15 mouse cellular contexts compared by ENCODE assay signal in genomic region chr5:123027436-123027835, GRCm38 (mm10). TPM values are rescaled to one million over a fixed set of nuclear protein-coding genes. Genes with fewer than 3 reads are reported as not detected.
A peak's percentile ranks its signal among the peaks of the same experiment; 100 is the strongest.
DNase-seq lines count a peak whose midpoint lies in the region; ATAC-seq and TF ChIP-seq lines count a peak whose summit lies in the region.
"Had no signal": no experiment of that assay in that cellular context is flagged by ENCODE, and none has a peak within 500 bp of the region (broad histone marks: within the 10 kb centered on the region; RNA-seq: fewer than 3 reads in every experiment).

No protein-coding gene starts in this region.

- no peak for DNase-seq in hindbrain, postnatal 0 days (ENCODE audit: low spot score)
- no peak for DNase-seq in hindbrain, embryonic 14.5 days (ENCODE audit: low spot score)
- peak; percentile 54 for DNase-seq in lung, postnatal 0 days (ENCODE audit: low spot score)
- DNase-seq in urinary bladder, postnatal 10 days (ENCODE audit: low spot score): no peak
- no peak for DNase-seq in forebrain, embryonic 14.5 days (ENCODE audit: low spot score)
- no peak for DNase-seq in urinary bladder, postnatal 36 days (ENCODE audit: low spot score in 2 of 2)
- DNase-seq: cerebellum, adult 8-10 months; left cerebral cortex, postnatal 4 days had no signal

- ATAC-seq in hindbrain, postnatal 0 days: no peak
- no peak for ATAC-seq in hindbrain, embryonic 14.5 days (ENCODE audit: low FRiP score)
- peak; percentile 67 for ATAC-seq in common myeloid progenitor, adult 5-6 weeks (replicated peaks; ENCODE audit: low read depth, poor library complexity, severe bottlenecking)
- peak; percentile 57 for ATAC-seq in lung, postnatal 0 days
- no peak for ATAC-seq in forebrain, embryonic 14.5 days

- H3K36me3 ChIP-seq in hindbrain, postnatal 0 days (ENCODE audit: insufficient read depth, low read length): peaks cover 7% of the 10 kb centered on the region; the same call in 1 of the 2 replicates
- H3K36me3 ChIP-seq in hindbrain, embryonic 14.5 days (replicated peaks; ENCODE audit: control insufficient read depth, insufficient read depth): peaks cover 16% of the 10 kb centered on the region
- H3K36me3 ChIP-seq in E14TG2a.4 (ENCODE audit: insufficient read depth, low read length): peaks cover 28% of the 10 kb centered on the region
- peaks cover 9% of the 10 kb centered on the region; the same call in 1 of the 2 replicates for H3K36me3 ChIP-seq in lung, postnatal 0 days (ENCODE audit: insufficient read depth, low read length)
- H3K36me3 ChIP-seq in forebrain, embryonic 14.5 days (ENCODE audit: control insufficient read depth, insufficient read depth, low read length): peaks cover 7% of the 10 kb centered on the region

- WGBS in hindbrain, postnatal 0 days: 51% methylated on average over 6 of the region's 6 CpGs
- WGBS in hindbrain, embryonic 14.5 days: 72% methylated on average over 6 of the region's 6 CpGs
- 28% methylated on average over 6 of the region's 6 CpGs for WGBS in lung, postnatal 0 days
- WGBS in forebrain, embryonic 14.5 days: 62% methylated on average over 6 of the region's 6 CpGs

- no peak overlapping the region for H3K4me3 ChIP-seq in hindbrain, postnatal 0 days (ENCODE audit: low read length)
- H3K4me3 ChIP-seq in hindbrain, embryonic 14.5 days (replicated peaks; ENCODE audit: low read length): no peak overlapping the region
- H3K4me3 ChIP-seq in E14TG2a.4 (replicated peaks; ENCODE audit: low read length): 0 out of 2 replicates have a peak overlapping the region, but pooled peaks have one; percentile 45
- no peak overlapping the region for H3K4me3 ChIP-seq in lung, postnatal 0 days (ENCODE audit: low read depth, low read length)
- H3K4me3 ChIP-seq in forebrain, embryonic 14.5 days (ENCODE audit: low read depth, low read length): no peak overlapping the region
- H3K4me3 ChIP-seq: embryonic facial prominence, embryonic 12.5 days; heart, embryonic 13.5 days had no signal

- H3K4me1 ChIP-seq in hindbrain, postnatal 0 days (ENCODE audit: insufficient read depth, low read length): no peaks in the 10 kb centered on the region
- no peaks in the 10 kb centered on the region for H3K4me1 ChIP-seq in hindbrain, embryonic 14.5 days (replicated peaks; ENCODE audit: control insufficient read depth, insufficient read depth, low read length)
- H3K4me1 ChIP-seq in E14TG2a.4 (replicated peaks; ENCODE audit: low read depth, low read length): peaks cover 74% of the 10 kb centered on the region
- H3K4me1 ChIP-seq in lung, postnatal 0 days (ENCODE audit: insufficient read depth, low read depth, low read length): no peaks in the 10 kb centered on the region
- no peaks in the 10 kb centered on the region for H3K4me1 ChIP-seq in forebrain, embryonic 14.5 days (ENCODE audit: control insufficient read depth, insufficient read depth, low read length)

- H3K4me2 ChIP-seq in hindbrain, postnatal 0 days (ENCODE audit: low read depth, low read length): no peak overlapping the region
- no peak overlapping the region for H3K4me2 ChIP-seq in hindbrain, embryonic 14.5 days (replicated peaks)
- no peak overlapping the region for H3K4me2 ChIP-seq in lung, postnatal 0 days (replicated peaks; ENCODE audit: low read depth, low read length)
- H3K4me2 ChIP-seq in forebrain, embryonic 14.5 days (ENCODE audit: low read length): no peak overlapping the region
- H3K4me2 ChIP-seq: embryonic facial prominence, embryonic 12.5 days; heart, embryonic 13.5 days had no signal

- TF ChIP-seq EP300 in lung, postnatal 0 days (IDR thresholded peaks at IDR 0.05): 0 out of 2 replicates have a peak, but pooled peaks have one; percentile 25

- TF ChIP-seq CTCF in hindbrain, postnatal 0 days (IDR thresholded peaks at IDR 0.05; ENCODE audit: low read depth): no peak
- no peak for TF ChIP-seq CTCF in E14TG2a.4 (conservative IDR thresholded peaks at IDR 0.05; ENCODE audit: low read length)
- TF ChIP-seq CTCF in lung, postnatal 0 days (IDR thresholded peaks at IDR 0.05): no peak

- H3K27ac ChIP-seq in hindbrain, postnatal 0 days: 0 out of 2 replicates have a peak overlapping the region, but pooled peaks have one; percentile 26
- no peak overlapping the region for H3K27ac ChIP-seq in hindbrain, embryonic 14.5 days
- no peak overlapping the region for H3K27ac ChIP-seq in lung, postnatal 0 days (ENCODE audit: low read length)
- H3K27ac ChIP-seq in forebrain, embryonic 14.5 days (ENCODE audit: low read depth, low read length): no peak overlapping the region
- H3K27ac ChIP-seq: embryonic facial prominence, embryonic 12.5 days; heart, embryonic 13.5 days had no signal

- H3K9me3 ChIP-seq in hindbrain, postnatal 0 days (ENCODE audit: low read length): no peaks in the 10 kb centered on the region
- no peaks in the 10 kb centered on the region for H3K9me3 ChIP-seq in hindbrain, embryonic 14.5 days (ENCODE audit: control insufficient read depth, low read length)
- no peaks in the 10 kb centered on the region for H3K9me3 ChIP-seq in E14TG2a.4 (ENCODE audit: low read length)
- no peaks in the 10 kb centered on the region for H3K9me3 ChIP-seq in lung, postnatal 0 days (ENCODE audit: low read length)
- no peaks in the 10 kb centered on the region for H3K9me3 ChIP-seq in forebrain, embryonic 14.5 days (replicated peaks; ENCODE audit: control insufficient read depth, low read length)
- H3K9me3 ChIP-seq: embryonic facial prominence, embryonic 12.5 days; heart, embryonic 13.5 days had no signal

- H3K9ac ChIP-seq in hindbrain, postnatal 0 days (replicated peaks; ENCODE audit: low read length): no peak overlapping the region
- no peak overlapping the region for H3K9ac ChIP-seq in hindbrain, embryonic 14.5 days
- H3K9ac ChIP-seq in lung, postnatal 0 days (replicated peaks; ENCODE audit: low read depth): no peak overlapping the region
- no peak overlapping the region for H3K9ac ChIP-seq in forebrain, embryonic 14.5 days (ENCODE audit: low read length)
- H3K9ac ChIP-seq: embryonic facial prominence, embryonic 12.5 days; heart, embryonic 13.5 days had no signal

- no peaks in the 10 kb centered on the region for H3K27me3 ChIP-seq in hindbrain, postnatal 0 days (ENCODE audit: insufficient read depth, low read length)
- H3K27me3 ChIP-seq in hindbrain, embryonic 14.5 days (ENCODE audit: control insufficient read depth, insufficient read depth, low read length): no peaks in the 10 kb centered on the region
- H3K27me3 ChIP-seq in E14TG2a.4 (ENCODE audit: insufficient read depth, low read length): no peaks in the 10 kb centered on the region
- H3K27me3 ChIP-seq in lung, postnatal 0 days (replicated peaks; ENCODE audit: insufficient read depth, low read length): no peaks in the 10 kb centered on the region
- no peaks in the 10 kb centered on the region for H3K27me3 ChIP-seq in forebrain, embryonic 14.5 days (replicated peaks; ENCODE audit: control insufficient read depth, insufficient read depth, low read length)
- H3K27me3 ChIP-seq: embryonic facial prominence, embryonic 12.5 days; heart, embryonic 13.5 days had no signal

RNA-seq across cellular contexts. Expression of gene Orai1, which starts 12.6 kb away (rescaled TPM):
- 20.9 and 27.2 TPM in 2 replicates for total RNA-seq in hindbrain, postnatal 0 days (2014; rRNA removed)
- polyA plus RNA-seq in hindbrain, postnatal 0 days (2015; fragmentation: Nextera tagmentation; extraction: Ambion mirVana): 16.8 and 18.3 TPM in 2 replicates
- 16.2 and 18.0 TPM in 2 replicates for polyA plus RNA-seq in hindbrain, embryonic 14.5 days (2014; fragmentation: Nextera tagmentation; extraction: Ambion mirVana)
- total RNA-seq in common myeloid progenitor, adult 5-6 weeks (2017): 10.6 and 13.0 TPM in 2 replicates
- polyA plus RNA-seq in lung, postnatal 0 days (2015; fragmentation: Nextera tagmentation; extraction: Ambion mirVana): 54.7 and 55.2 TPM in 2 replicates
- 13.3 and 13.8 TPM in 2 replicates for polyA plus RNA-seq in forebrain, embryonic 14.5 days (2014; fragmentation: Nextera tagmentation; extraction: Ambion mirVana)

RNA-seq across cellular contexts. Expression of gene Morn3, which starts 19.4 kb away (rescaled TPM):
- not detected in 2 replicates for total RNA-seq in hindbrain, postnatal 0 days (2014; rRNA removed)
- polyA plus RNA-seq in hindbrain, postnatal 0 days (2015; fragmentation: Nextera tagmentation; extraction: Ambion mirVana): 0.64 and 0.87 TPM in 2 replicates
- 0.79 TPM in 1 of 2 replicates, not detected in the other for polyA plus RNA-seq in hindbrain, embryonic 14.5 days (2014; fragmentation: Nextera tagmentation; extraction: Ambion mirVana)
- total RNA-seq in common myeloid progenitor, adult 5-6 weeks (2017): not detected in 2 replicates
- 5.3 and 8.3 TPM in 2 replicates for polyA plus RNA-seq in lung, postnatal 0 days (2015; fragmentation: Nextera tagmentation; extraction: Ambion mirVana)
- polyA plus RNA-seq in forebrain, embryonic 14.5 days (2014; fragmentation: Nextera tagmentation; extraction: Ambion mirVana): 0.63 and 0.83 TPM in 2 replicates
- total RNA-seq: adrenal gland, adult 18-20 months; left cerebral cortex, postnatal 4 days had no signal
- polyA plus RNA-seq: embryonic facial prominence, embryonic 12.5 days; heart, embryonic 13.5 days; large intestine, adult 2 months; neural tube, embryonic 11.5 days had no signal

RNA-seq across cellular contexts. Expression of gene Kdm2b, which starts 37.8 kb away (rescaled TPM):
- 75.7 and 87.3 TPM in 2 replicates for total RNA-seq in hindbrain, postnatal 0 days (2014; rRNA removed)
- 59.7 and 60.9 TPM in 2 replicates for polyA plus RNA-seq in hindbrain, postnatal 0 days (2015; fragmentation: Nextera tagmentation; extraction: Ambion mirVana)
- 80.8 and 87.1 TPM in 2 replicates for polyA plus RNA-seq in hindbrain, embryonic 14.5 days (2014; fragmentation: Nextera tagmentation; extraction: Ambion mirVana)
- total RNA-seq in common myeloid progenitor, adult 5-6 weeks (2017): 60.6 and 72.8 TPM in 2 replicates
- polyA plus RNA-seq in lung, postnatal 0 days (2015; fragmentation: Nextera tagmentation; extraction: Ambion mirVana): 12.2 and 13.7 TPM in 2 replicates
- 73.8 and 94.1 TPM in 2 replicates for polyA plus RNA-seq in forebrain, embryonic 14.5 days (2014; fragmentation: Nextera tagmentation; extraction: Ambion mirVana)

RNA-seq across cellular contexts. Expression of gene Tmem120b, which starts 40.8 kb away (rescaled TPM):
- 15.3 and 29.3 TPM in 2 replicates for total RNA-seq in hindbrain, postnatal 0 days (2014; rRNA removed)
- 17.7 and 19.6 TPM in 2 replicates for polyA plus RNA-seq in hindbrain, postnatal 0 days (2015; fragmentation: Nextera tagmentation; extraction: Ambion mirVana)
- 13.0 and 14.0 TPM in 2 replicates for polyA plus RNA-seq in hindbrain, embryonic 14.5 days (2014; fragmentation: Nextera tagmentation; extraction: Ambion mirVana)
- 4.8 and 4.9 TPM in 2 replicates for total RNA-seq in common myeloid progenitor, adult 5-6 weeks (2017)
- polyA plus RNA-seq in lung, postnatal 0 days (2015; fragmentation: Nextera tagmentation; extraction: Ambion mirVana): 11.9 and 12.2 TPM in 2 replicates
- polyA plus RNA-seq in forebrain, embryonic 14.5 days (2014; fragmentation: Nextera tagmentation; extraction: Ambion mirVana): 8.1 and 10.6 TPM in 2 replicates

Comparison
In these comparisons a context has a peak if more than half of its experiments do, and no peak if none do; other contexts are left out.
1. ATAC-seq: peak in common myeloid progenitor, adult 5-6 weeks (single experiment) and lung, postnatal 0 days (single experiment); none in hindbrain, postnatal 0 days (single experiment), hindbrain, embryonic 14.5 days (single experiment) and forebrain, embryonic 14.5 days (single experiment).